Mouse (Mus musculus) right cerebral cortex, postnatal 25 days (tissue): ENCODE measurements around the gene Uhrf2.

Experiments used
- DNase-seq: peaks from one replicate; pipeline ENCODE4 v3.0.0; 2022

Gene Uhrf2

GRCm38 (mm10) chr19:30051479-30051878, 21.2 kb downstream of the Uhrf2 start:
- no peak for DNase-seq

GRCm38 (mm10) chr19:30054218-30054617, 23.9 kb downstream of the Uhrf2 start:
- no peak for DNase-seq

- DNase-seq: no peak
These were observed 35.5 kb downstream of the Uhrf2 start for GRCm38 (mm10) chr19:30065797-30066196.

- no peak for DNase-seq
These were observed 59.9 kb downstream of the Uhrf2 start for GRCm38 (mm10) chr19:30090163-30090562.

- DNase-seq: no peak
These were observed 61.5 kb downstream of the Uhrf2 start for GRCm38 (mm10) chr19:30091644-30092295.

GRCm38 (mm10) chr19:30096186-30096585, 65.9 kb downstream of the Uhrf2 start:
- no peak for DNase-seq

GRCm38 (mm10) chr19:30097039-30097438, 66.7 kb downstream of the Uhrf2 start:
- no peak for DNase-seq

GRCm38 (mm10) chr19:30100571-30100970, 70.3 kb downstream of the Uhrf2 start:
- no peak for DNase-seq

GRCm38 (mm10) chr19:30102620-30103019, 72.3 kb downstream of the Uhrf2 start:
- DNase-seq: no peak

GRCm38 (mm10) chr19:30105045-30105842, 74.9 kb downstream of the Uhrf2 start:
- no peak for DNase-seq

- no peak for DNase-seq
These were observed 77.0 kb downstream of the Uhrf2 start for GRCm38 (mm10) chr19:30107221-30107845.

- DNase-seq: no peak
These were observed 78.3 kb downstream of the Uhrf2 start for GRCm38 (mm10) chr19:30108616-30109015.

- peak; percentile 24 for DNase-seq
These were observed 78.8 kb downstream of the Uhrf2 start for GRCm38 (mm10) chr19:30109122-30109521.

GRCm38 (mm10) chr19:30111421-30111820, 81.1 kb downstream of the Uhrf2 start:
- no peak for DNase-seq

GRCm38 (mm10) chr19:30112961-30113688, 82.8 kb downstream of the Uhrf2 start:
- DNase-seq: peak; percentile 28

- peak; percentile 22 for DNase-seq
These were observed 84.7 kb downstream of the Uhrf2 start for GRCm38 (mm10) chr19:30114919-30115441.

- no peak for DNase-seq
These were observed 85.3 kb downstream of the Uhrf2 start for GRCm38 (mm10) chr19:30115606-30116005.

- no peak for DNase-seq
These were observed 86.9 kb downstream of the Uhrf2 start for GRCm38 (mm10) chr19:30117241-30117640.

- peak; percentile 42 for DNase-seq
These were observed 87.5 kb downstream of the Uhrf2 start for GRCm38 (mm10) chr19:30117775-30118174.

GRCm38 (mm10) chr19:30118344-30119312, 88.3 kb downstream of the Uhrf2 start:
- peak; percentile 28 for DNase-seq

GRCm38 (mm10) chr19:30124999-30125669, 94.8 kb downstream of the Uhrf2 start:
- DNase-seq: no peak
